Mouse (Mus musculus) E14TG2a.4 (cell line): ENCODE data around the gene Arid5a.

Source experiments
- H3K27me3 ChIP-seq: 2 replicates; pipeline ENCODE4 v1.6.1; 2014; ENCODE audit warnings: low read length, control low read depth; ENCODE audit not compliant: insufficient read depth
- H3K36me3 ChIP-seq: 2 replicates; pipeline ENCODE4 v1.6.1; 2014; ENCODE audit warnings: low read length, control low read depth; ENCODE audit not compliant: insufficient read depth
- H3K4me1 ChIP-seq: replicated peaks from 2 replicates; pipeline ENCODE4 v1.6.1; 2014; ENCODE audit warnings: low read depth, low read length, control low read depth
- H3K4me3 ChIP-seq: replicated peaks from 2 replicates; pipeline ENCODE4 v1.5.1; 2014; ENCODE audit warnings: mild to moderate bottlenecking, low read length
- H3K9me3 ChIP-seq: 2 replicates; pipeline ENCODE4 v1.6.1; 2014; ENCODE audit warnings: low read length, control low read depth
- CTCF ChIP-seq: conservative IDR thresholded peaks from 2 replicates; pipeline ENCODE4 v1.5.1; 2014; ENCODE audit warnings: low read length
- NANOG ChIP-seq: IDR thresholded peaks from 2 replicates; pipeline ENCODE4 v1.6.1; 2014; ENCODE audit warnings: borderline replicate concordance, low read length, mixed read lengths
- POU5F1 ChIP-seq: IDR thresholded peaks from 2 replicates; pipeline ENCODE4 v1.6.1; 2014; ENCODE audit warnings: low read length, borderline replicate concordance

Gene Arid5a

DNA sequence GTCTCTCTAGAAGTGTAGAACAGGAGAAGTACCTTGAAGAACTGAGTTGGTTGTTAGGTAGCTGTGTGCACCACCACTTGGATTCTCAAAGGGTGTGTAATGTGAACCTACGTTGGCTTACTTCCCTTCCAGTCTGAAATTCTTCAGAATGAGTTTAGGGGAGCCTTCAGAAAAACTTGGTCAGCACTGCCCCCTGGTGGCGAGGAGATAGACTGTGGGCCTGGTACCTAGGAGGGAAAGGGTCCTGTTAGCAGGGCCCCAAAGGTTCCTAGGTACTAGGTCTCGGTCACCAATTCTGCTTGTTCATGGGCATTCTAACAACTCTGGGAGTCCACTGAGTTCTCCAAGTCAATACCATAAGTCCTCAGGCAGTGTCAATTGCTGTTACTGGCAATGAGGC lies 28.3 kb upstream of the Arid5a start:
- peaks cover 10% of the 10 kb centered on the region; the same call in 1 of the 2 replicates for H3K4me1 ChIP-seq
- no peaks in the 10 kb centered on the region for H3K36me3 ChIP-seq
- H3K27me3 ChIP-seq, result peaks cover 28% of the 10 kb centered on the region
- TF ChIP-seq CTCF (peak; percentile 88), NANOG (no peak)
- no peak overlapping the region for H3K4me3 ChIP-seq
- no peaks in the 10 kb centered on the region for H3K9me3 ChIP-seq

DNA sequence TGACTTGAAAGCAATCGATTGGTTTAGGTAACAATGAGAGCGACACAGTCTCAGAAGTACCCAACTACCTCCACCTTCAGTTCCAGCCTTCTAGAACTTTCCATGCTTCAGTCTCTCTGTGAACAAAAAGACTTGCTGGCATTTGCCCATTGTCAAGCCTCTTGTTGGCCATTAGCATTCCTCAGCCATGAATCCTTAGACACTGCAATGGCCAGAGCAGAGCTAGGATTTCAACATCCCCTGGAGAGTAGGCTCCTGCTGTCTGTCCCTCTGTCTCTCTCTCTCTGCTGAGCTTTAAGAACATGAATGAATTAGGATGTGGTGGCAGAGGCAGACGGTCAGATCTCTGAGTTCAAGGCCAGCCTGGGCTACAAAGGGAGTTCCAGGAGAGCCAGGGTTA lies 26.6 kb upstream of the Arid5a start:
- TF ChIP-seq POU5F1 (no peak), CTCF (no peak), NANOG (no peak)
- Histone ChIP-seq H3K4me1 (no peaks in the 10 kb centered on the region), H3K4me3 (no peak overlapping the region), H3K27me3 (peaks cover 17% of the 10 kb centered on the region), H3K36me3 (no peaks in the 10 kb centered on the region), H3K9me3 (no peaks in the 10 kb centered on the region)

DNA sequence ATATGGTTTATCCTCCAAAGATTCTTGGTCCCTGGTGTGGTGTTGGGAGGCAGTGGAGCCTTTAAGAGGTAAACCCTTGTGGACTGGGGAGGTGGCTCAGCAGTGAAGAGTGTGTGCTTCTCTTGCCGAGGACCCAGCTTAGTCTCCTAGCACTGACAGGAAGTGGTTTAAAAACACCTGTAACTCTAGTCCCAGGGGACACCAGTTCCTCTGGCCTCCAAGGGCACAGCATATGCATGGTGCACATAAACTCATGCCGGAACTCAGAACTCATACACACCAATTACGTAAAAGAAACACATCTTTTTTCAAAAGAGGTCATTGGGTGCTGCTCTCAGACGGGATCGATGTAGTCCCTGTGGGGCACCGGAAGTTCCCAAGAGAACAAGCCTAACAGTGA lies 25.7 kb upstream of the Arid5a start:
- Histone ChIP-seq H3K36me3 (no peaks in the 10 kb centered on the region), H3K27me3 (peaks cover 7% of the 10 kb centered on the region), H3K9me3 (no peaks in the 10 kb centered on the region), H3K4me1 (no peaks in the 10 kb centered on the region), H3K4me3 (no peak overlapping the region)
- TF ChIP-seq CTCF (no peak), POU5F1 (no peak), NANOG (no peak)

DNA sequence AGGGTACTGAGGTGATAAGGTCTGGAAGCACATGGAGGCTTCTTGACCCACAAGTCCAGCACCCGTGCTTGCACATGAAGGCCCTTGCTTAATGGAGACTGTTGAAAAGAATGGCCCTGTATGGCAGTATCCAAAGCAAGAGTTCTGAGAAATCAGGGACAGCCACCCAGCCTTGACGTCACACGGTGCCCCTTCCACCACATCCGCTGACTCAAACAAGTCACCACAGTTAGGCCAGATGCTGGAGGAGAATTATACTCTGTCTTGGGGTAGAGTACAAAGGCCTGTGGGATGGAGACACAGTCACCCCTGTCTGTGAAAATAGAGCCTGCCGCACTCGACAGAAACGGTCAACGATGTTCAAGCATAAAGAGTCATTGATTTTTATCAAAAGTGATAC lies 14.1 kb upstream of the Arid5a start:
- no peak for TF ChIP-seq CTCF
- no peak for TF ChIP-seq POU5F1
- TF ChIP-seq NANOG, result no peak
- Histone ChIP-seq H3K4me3 (no peak overlapping the region), H3K9me3 (no peaks in the 10 kb centered on the region), H3K27me3 (peaks cover 28% of the 10 kb centered on the region), H3K4me1 (peaks cover 12% of the 10 kb centered on the region), H3K36me3 (no peaks in the 10 kb centered on the region)

DNA sequence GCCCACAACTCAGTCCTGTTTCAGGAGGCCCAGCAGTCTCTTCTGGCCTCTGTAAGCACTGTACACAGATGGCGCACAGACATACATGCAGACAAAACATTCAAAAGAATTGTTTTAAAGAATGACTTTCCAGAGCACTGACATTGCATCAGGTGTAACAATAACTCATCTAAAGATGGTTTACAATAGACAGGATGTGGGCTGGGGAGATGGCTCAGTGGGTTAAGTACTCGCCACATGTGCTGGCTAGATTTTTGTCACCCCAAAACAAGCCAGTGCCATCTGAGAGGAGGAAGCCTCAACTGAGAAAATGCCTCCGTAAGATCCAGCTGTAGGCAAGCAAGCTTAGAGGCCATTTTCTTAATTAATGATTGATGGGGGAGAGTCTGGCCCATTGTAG lies 13.1 kb upstream of the Arid5a start:
- Histone ChIP-seq H3K4me1 (peaks cover 19% of the 10 kb centered on the region), H3K36me3 (no peaks in the 10 kb centered on the region), H3K4me3 (no peak overlapping the region), H3K27me3 (peaks cover 37% of the 10 kb centered on the region), H3K9me3 (no peaks in the 10 kb centered on the region)
- TF ChIP-seq CTCF (no peak), NANOG (no peak), POU5F1 (no peak)

DNA sequence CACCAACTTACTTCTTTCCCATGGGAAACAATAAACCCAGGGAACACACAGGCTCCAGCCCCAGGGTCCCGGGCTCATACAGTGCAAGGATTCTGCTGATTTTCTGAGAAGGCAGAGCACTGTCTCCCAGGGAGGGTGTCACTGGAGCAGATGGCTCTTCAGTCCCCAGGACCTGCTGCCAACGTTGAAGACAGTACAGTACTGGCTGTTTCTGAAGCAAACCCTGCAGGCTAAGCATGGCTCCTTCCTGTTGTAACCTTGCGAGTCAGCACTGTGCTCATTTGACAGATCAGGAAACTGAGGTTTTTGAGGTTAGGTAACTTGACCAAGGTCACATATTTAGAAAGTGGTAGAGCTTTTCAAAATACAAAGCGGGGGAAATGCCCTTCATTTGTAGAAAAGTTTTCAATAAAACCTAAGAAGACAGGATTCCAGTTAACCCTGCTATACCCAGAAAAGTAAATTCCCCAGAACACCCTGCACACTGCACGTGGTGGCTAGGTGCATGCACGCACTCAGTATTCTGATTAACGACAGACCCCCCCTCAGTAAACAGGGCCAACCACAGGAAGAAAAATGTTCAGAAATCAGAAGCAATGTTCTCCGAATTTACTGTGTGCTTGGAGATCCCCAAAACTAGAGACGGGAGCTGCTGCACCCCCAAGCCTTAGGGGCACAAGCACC lies 10.9 kb upstream of the Arid5a start:
- Histone ChIP-seq H3K36me3 (no peaks in the 10 kb centered on the region), H3K4me1 (peaks cover 19% of the 10 kb centered on the region), H3K27me3 (peaks cover 58% of the 10 kb centered on the region), H3K9me3 (no peaks in the 10 kb centered on the region), H3K4me3 (no peak overlapping the region)
- TF ChIP-seq CTCF (no peak), NANOG (no peak), POU5F1 (no peak)

DNA sequence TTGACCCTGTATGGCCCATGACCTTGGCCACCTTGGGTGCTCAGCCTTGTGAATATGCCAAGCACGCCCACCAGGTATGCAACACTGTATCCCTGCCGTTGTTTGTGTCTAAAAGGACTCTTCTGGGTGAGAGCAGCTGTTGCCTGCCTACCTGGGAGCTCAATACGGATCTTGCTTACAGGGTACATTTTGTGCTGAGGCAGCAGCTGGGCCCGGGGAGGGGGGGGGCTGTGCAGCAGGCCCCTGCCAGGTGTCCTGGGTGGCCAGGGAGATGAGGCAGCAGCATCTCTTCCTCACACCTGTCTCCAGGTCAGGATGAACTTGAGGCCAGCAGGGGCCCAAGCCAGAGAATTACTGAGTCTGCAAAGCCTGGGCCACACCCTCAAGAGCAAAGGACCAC lies 9.4 kb upstream of the Arid5a start:
- Histone ChIP-seq H3K4me3 (no peak overlapping the region), H3K9me3 (no peaks in the 10 kb centered on the region), H3K27me3 (peaks cover 72% of the 10 kb centered on the region), H3K36me3 (no peaks in the 10 kb centered on the region), H3K4me1 (peaks cover 24% of the 10 kb centered on the region)
- no peak for TF ChIP-seq NANOG
- TF ChIP-seq CTCF, result no peak
- TF ChIP-seq POU5F1, result no peak

DNA sequence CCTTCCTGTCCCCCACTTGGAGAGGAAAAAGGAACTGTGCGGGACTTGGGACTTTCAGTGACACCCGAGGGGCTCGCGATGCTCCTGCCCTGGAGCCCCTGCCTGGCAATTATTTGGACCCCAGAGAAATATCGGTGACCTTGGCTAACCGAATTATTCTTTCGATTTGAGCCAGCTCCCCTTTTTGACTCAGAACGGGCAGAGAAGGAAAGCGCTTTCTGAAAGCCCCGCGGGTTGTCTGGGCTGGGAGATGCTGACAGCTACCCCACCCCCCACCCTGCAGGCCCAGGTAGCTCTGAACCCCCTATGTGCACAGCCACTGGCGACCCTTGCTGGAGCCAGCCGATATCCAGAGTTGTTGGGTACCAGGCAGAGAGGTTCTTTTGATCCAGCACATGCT lies 8.4 kb upstream of the Arid5a start:
- Histone ChIP-seq H3K9me3 (no peaks in the 10 kb centered on the region), H3K4me1 (peaks cover 24% of the 10 kb centered on the region), H3K36me3 (no peaks in the 10 kb centered on the region), H3K27me3 (peaks cover 78% of the 10 kb centered on the region), H3K4me3 (no peak overlapping the region)
- TF ChIP-seq NANOG, result no peak
- TF ChIP-seq POU5F1, result no peak

DNA sequence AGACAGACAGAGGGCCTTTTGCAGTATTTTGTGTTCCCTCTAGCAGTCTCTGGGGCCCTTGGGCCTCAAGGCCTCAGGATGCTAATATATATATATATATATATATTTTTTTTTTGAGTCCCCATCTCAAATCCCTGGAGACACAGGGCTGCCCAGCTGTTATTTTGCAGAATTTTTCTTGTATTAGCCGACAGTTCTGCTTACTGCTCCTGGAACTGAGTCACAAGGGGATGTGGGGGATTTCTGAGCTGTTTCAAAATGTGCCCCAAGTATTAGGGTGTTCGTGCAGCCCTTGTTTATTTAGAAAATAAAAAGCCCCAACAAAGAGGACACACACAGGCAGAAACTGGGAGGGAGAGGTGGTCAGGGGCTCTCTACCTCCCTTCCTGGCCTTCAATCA lies 7.9 kb upstream of the Arid5a start:
- no peak for TF ChIP-seq NANOG
- no peak for TF ChIP-seq CTCF
- no peaks in the 10 kb centered on the region for H3K36me3 ChIP-seq
- peaks cover 82% of the 10 kb centered on the region for H3K27me3 ChIP-seq
- H3K9me3 ChIP-seq, result no peaks in the 10 kb centered on the region
- peaks cover 27% of the 10 kb centered on the region for H3K4me1 ChIP-seq
- no peak overlapping the region for H3K4me3 ChIP-seq
